Comparison of ENCODE assay signal across 8 mouse cellular contexts in the genomic region with DNA sequence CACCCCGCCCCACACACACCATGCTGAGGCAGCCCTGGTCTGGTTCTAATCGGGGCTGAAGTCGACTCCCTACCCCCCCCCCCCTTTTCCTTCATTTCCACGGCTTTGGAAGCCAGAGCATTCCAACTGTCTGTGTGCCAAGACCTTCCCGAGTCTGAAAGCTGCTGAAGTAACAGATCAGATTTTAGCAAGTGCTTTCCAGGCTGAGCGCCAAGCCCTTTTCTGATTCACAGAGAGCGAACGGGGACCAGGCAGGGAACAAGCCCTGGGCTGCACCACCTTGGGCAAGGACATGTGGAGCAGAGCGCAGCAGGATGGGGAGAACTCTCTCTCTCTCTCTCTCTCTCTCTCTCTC. TPM values are rescaled to one million over a fixed set of nuclear protein-coding genes. Genes with fewer than 3 reads are reported as not detected.
DNase-seq lines count a peak whose midpoint lies in the region; ATAC-seq lines count a peak whose summit lies in the region.

No protein-coding gene starts in this region.

- peaks cover 19% of the 10 kb centered on the region for H3K4me1 ChIP-seq in hindbrain, embryonic 16.5 days (ENCODE audit: control insufficient read depth, insufficient read depth, low read depth, low read length)
- peaks cover 46% of the 10 kb centered on the region for H3K4me1 ChIP-seq in midbrain, embryonic 13.5 days (replicated peaks)

- peak overlapping the region; percentile 89 for H3K4me2 ChIP-seq in hindbrain, embryonic 16.5 days (ENCODE audit: low read length)
- H3K4me2 ChIP-seq in midbrain, embryonic 13.5 days (replicated peaks) = peak overlapping the region; percentile 77

- peak; percentile 48 for ATAC-seq in hindbrain, embryonic 16.5 days
- ATAC-seq in midbrain, embryonic 13.5 days = peak; percentile 16; the same call in 1 of the 2 replicates

- H3K27me3 ChIP-seq in hindbrain, embryonic 16.5 days (replicated peaks; ENCODE audit: control insufficient read depth, insufficient read depth, low read length) = no peaks in the 10 kb centered on the region; the same call in 1 of the 2 replicates
- peaks cover 39% of the 10 kb centered on the region for H3K27me3 ChIP-seq in midbrain, embryonic 13.5 days

- no peaks in the 10 kb centered on the region for H3K9me3 ChIP-seq in hindbrain, embryonic 16.5 days (ENCODE audit: control insufficient read depth, low read length)
- H3K9me3 ChIP-seq in midbrain, embryonic 13.5 days = no peaks in the 10 kb centered on the region

- H3K27ac ChIP-seq in hindbrain, embryonic 16.5 days (ENCODE audit: low read depth, low read length) = peak overlapping the region; percentile 44
- no peak overlapping the region for H3K27ac ChIP-seq in midbrain, embryonic 13.5 days

- DNase-seq in adrenal gland, adult 2 months = peak; percentile 89
- DNase-seq in cerebellum, postnatal 14 days = peak; percentile 79 to 81
- peak; percentile 89 for DNase-seq in gastrocnemius, postnatal 14 days
- DNase-seq in left cerebral cortex, adult 11 months (ENCODE audit: low spot score) = peak; percentile 73
- peak; percentile 69 to 82 for DNase-seq in urinary bladder, postnatal 4 days (ENCODE audit: low spot score in 2 of 2)
- DNase-seq in thymus, postnatal 4 days = no peak

- intact Hi-C loops in gastrocnemius, postnatal 14 days (cut with DNase I; ENCODE audit: low total_unique reads) = loop anchor here (10.0 kb wide), 2 partner anchors 341 to 521 kb away; no protein-coding TSS in a partner anchor

- H3K9ac ChIP-seq in hindbrain, embryonic 16.5 days (ENCODE audit: low read depth, low read length) = peak overlapping the region; percentile 2; the same call in 1 of the 2 replicates
- peak overlapping the region; percentile 81; the same call in 1 of the 2 replicates for H3K9ac ChIP-seq in midbrain, embryonic 13.5 days (replicated peaks)

- peak overlapping the region; percentile 57 for H3K4me3 ChIP-seq in hindbrain, embryonic 16.5 days (ENCODE audit: low read length)
- H3K4me3 ChIP-seq in midbrain, embryonic 13.5 days (replicated peaks) = peak overlapping the region; percentile 64

- 5% methylated on average over 9 of the region's 9 CpGs for WGBS in hindbrain, embryonic 16.5 days
- 3% methylated on average over 6 of the region's 9 CpGs for WGBS in midbrain, embryonic 13.5 days

- peaks cover 12% of the 10 kb centered on the region for H3K36me3 ChIP-seq in hindbrain, embryonic 16.5 days (ENCODE audit: control insufficient read depth, insufficient read depth, low read length)
- H3K36me3 ChIP-seq in midbrain, embryonic 13.5 days = peaks cover 18% of the 10 kb centered on the region

RNA-seq across cellular contexts. Expression of a gene that starts 1.1 kb away (rescaled TPM):
- total RNA-seq in adrenal gland, adult 2 months (2021) = 1 to 10 TPM; 2.4 to 2.5 TPM
- 0.36 and 0.87 TPM in 2 replicates for polyA plus RNA-seq in adrenal gland, adult 2 months (2012; rRNA removed)
- 1 to 10 TPM; 1.9 to 5.6 TPM for total RNA-seq in gastrocnemius, postnatal 14 days (2021)
- 7.2 and 9.0 TPM in 2 replicates for polyA plus RNA-seq in hindbrain, embryonic 16.5 days (2015; fragmentation: Nextera tagmentation; extraction: Ambion mirVana)
- 3.5 and 3.6 TPM in 2 replicates for polyA plus RNA-seq in midbrain, embryonic 13.5 days (2015; fragmentation: Nextera tagmentation; extraction: Ambion mirVana)

RNA-seq across cellular contexts. Expression of a gene that starts 16.9 kb away (rescaled TPM):
- 100 to 1,000 TPM; 276 to 325 TPM for total RNA-seq in adrenal gland, adult 2 months (2021)
- 6.8 and 9.0 TPM in 2 replicates for polyA plus RNA-seq in adrenal gland, adult 2 months (2012; rRNA removed)
- 100 to 1,000 TPM; 136 to 145 TPM for total RNA-seq in gastrocnemius, postnatal 14 days (2021)
- 351 and 353 TPM in 2 replicates for polyA plus RNA-seq in hindbrain, embryonic 16.5 days (2015; fragmentation: Nextera tagmentation; extraction: Ambion mirVana)
- polyA plus RNA-seq in midbrain, embryonic 13.5 days (2015; fragmentation: Nextera tagmentation; extraction: Ambion mirVana) = 592 and 605 TPM in 2 replicates

RNA-seq across cellular contexts. Expression of a gene that starts 57.3 kb away (rescaled TPM):
- total RNA-seq in adrenal gland, adult 2 months (2021) = under 1 TPM in 1 of 2 experiments, not detected in 1; 0.38 TPM
- polyA plus RNA-seq in adrenal gland, adult 2 months (2012; rRNA removed) = 0.23 and 0.51 TPM in 2 replicates
- not detected for total RNA-seq in gastrocnemius, postnatal 14 days (2021)
- 9.1 and 11.5 TPM in 2 replicates for polyA plus RNA-seq in hindbrain, embryonic 16.5 days (2015; fragmentation: Nextera tagmentation; extraction: Ambion mirVana)
- polyA plus RNA-seq in midbrain, embryonic 13.5 days (2015; fragmentation: Nextera tagmentation; extraction: Ambion mirVana) = 1.3 and 1.8 TPM in 2 replicates

Comparison
In these comparisons a context has a peak if more than half of its experiments do, and no peak if none do; other contexts are left out.
1. RNA of a gene that starts 16.9 kb away (polyA plus RNA-seq): 592 to 605 TPM in midbrain, embryonic 13.5 days and 351 to 353 TPM in hindbrain, embryonic 16.5 days; 6.8 to 9.0 TPM in adrenal gland, adult 2 months; every median in the first group is over 10 times any median in the second.